Mouse (Mus musculus): Measurements from ENCODE around the gene Cldn15. TPM values are rescaled to one million over a fixed set of nuclear protein-coding genes. Genes with fewer than 3 reads are reported as not detected.
"Not testable (repeated sequence)": the region's sequence is repeated elsewhere in the genome, so short reads cannot be mapped to it uniquely, and the experiment has no call there.

The Cldn15 gene
- polyA plus RNA-seq, 1 experiment from 2014 or later = 4.1 TPM

GRCm38 (mm10) chr5:136936750-136937149, 29.7 kb upstream of the Cldn15 start:
- ATAC-seq (replicated peaks; ENCODE audit: low FRiP score) = no peak
- Histone ChIP-seq H3K36me3 (no peaks in the 10 kb centered on the region), H3K27ac (no peak overlapping the region), H3K27me3 (no peaks in the 10 kb centered on the region), H3K4me2 (no peak overlapping the region), H3K4me3 (replicated peaks) (no peak overlapping the region), H3K9ac (no peak overlapping the region), H3K9me3 (replicated peaks) (no peaks in the 10 kb centered on the region), H3K4me1 (no peaks in the 10 kb centered on the region)
- 80% methylated on average over 6 of the region's 6 CpGs for WGBS

- no peak overlapping the region for H3K4me2 ChIP-seq
- no peak overlapping the region for H3K27ac ChIP-seq
- ATAC-seq (replicated peaks; ENCODE audit: low FRiP score) = no peak
- H3K4me1 ChIP-seq = 0 out of 2 replicates have a peak, but pooled peaks cover 2% of the 10 kb centered on the region
- no peaks in the 10 kb centered on the region for H3K9me3 ChIP-seq (replicated peaks)
- H3K36me3 ChIP-seq = no peaks in the 10 kb centered on the region
- no peak overlapping the region for H3K4me3 ChIP-seq (replicated peaks)
- no peaks in the 10 kb centered on the region for H3K27me3 ChIP-seq
- WGBS = 78% methylated on average over 5 of the region's 5 CpGs
- H3K9ac ChIP-seq = no peak overlapping the region
These were observed 28.8 kb upstream of the Cldn15 start for GRCm38 (mm10) chr5:136937621-136938020.

GRCm38 (mm10) chr5:136939284-136939683, 27.1 kb upstream of the Cldn15 start:
- ATAC-seq (replicated peaks; ENCODE audit: low FRiP score) = no peak
- H3K27ac ChIP-seq = no peak overlapping the region
- WGBS = 70% methylated on average over 7 of the region's 7 CpGs
- 0 out of 2 replicates have a peak, but pooled peaks cover 3% of the 10 kb centered on the region for H3K4me1 ChIP-seq
- H3K9ac ChIP-seq = no peak overlapping the region
- no peak overlapping the region for H3K4me2 ChIP-seq
- H3K9me3 ChIP-seq (replicated peaks) = no peaks in the 10 kb centered on the region
- no peaks in the 10 kb centered on the region for H3K27me3 ChIP-seq
- no peaks in the 10 kb centered on the region for H3K36me3 ChIP-seq
- no peak overlapping the region for H3K4me3 ChIP-seq (replicated peaks)

GRCm38 (mm10) chr5:136940029-136940428, 26.4 kb upstream of the Cldn15 start:
- ATAC-seq (replicated peaks; ENCODE audit: low FRiP score); H3K4me3 ChIP-seq (replicated peaks); H3K4me1 ChIP-seq; H3K9me3 ChIP-seq (replicated peaks); H3K27me3 ChIP-seq; H3K4me2 ChIP-seq; H3K9ac ChIP-seq; H3K36me3 ChIP-seq; H3K27ac ChIP-seq: not testable (repeated sequence)
- 76% methylated on average over 6 of the region's 6 CpGs for WGBS

- Histone ChIP-seq H3K4me3 (replicated peaks) (no peak overlapping the region), H3K36me3 (no peaks in the 10 kb centered on the region), H3K4me1 (0 out of 2 replicates have a peak, but pooled peaks cover 3% of the 10 kb centered on the region), H3K4me2 (no peak overlapping the region), H3K27ac (no peak overlapping the region), H3K9ac (no peak overlapping the region), H3K9me3 (replicated peaks) (no peaks in the 10 kb centered on the region), H3K27me3 (no peaks in the 10 kb centered on the region)
- no peak for ATAC-seq (replicated peaks; ENCODE audit: low FRiP score)
- WGBS = 88% methylated on average over 12 of the region's 12 CpGs
These were observed 25.4 kb upstream of the Cldn15 start for GRCm38 (mm10) chr5:136940845-136941560.

- no peak for ATAC-seq (replicated peaks; ENCODE audit: low FRiP score)
- Histone ChIP-seq H3K4me1 (0 out of 2 replicates have a peak, but pooled peaks cover 3% of the 10 kb centered on the region), H3K9ac (no peak overlapping the region), H3K27ac (no peak overlapping the region), H3K4me2 (no peak overlapping the region), H3K27me3 (no peaks in the 10 kb centered on the region), H3K4me3 (replicated peaks) (no peak overlapping the region), H3K9me3 (replicated peaks) (no peaks in the 10 kb centered on the region), H3K36me3 (no peaks in the 10 kb centered on the region)
- WGBS = 76% methylated on average over 3 of the region's 3 CpGs
These were observed 23.6 kb upstream of the Cldn15 start for GRCm38 (mm10) chr5:136942781-136943180.

- Histone ChIP-seq H3K27ac (no peak overlapping the region), H3K36me3 (no peaks in the 10 kb centered on the region), H3K27me3 (no peaks in the 10 kb centered on the region), H3K4me1 (0 out of 2 replicates have a peak, but pooled peaks cover 3% of the 10 kb centered on the region), H3K4me2 (no peak overlapping the region), H3K9ac (no peak overlapping the region), H3K4me3 (replicated peaks) (no peak overlapping the region), H3K9me3 (replicated peaks) (no peaks in the 10 kb centered on the region)
- no peak for ATAC-seq (replicated peaks; ENCODE audit: low FRiP score)
- 82% methylated on average over 2 of the region's 2 CpGs for WGBS
These were observed 23.0 kb upstream of the Cldn15 start for GRCm38 (mm10) chr5:136943382-136943781.

GRCm38 (mm10) chr5:136945084-136945483, 21.3 kb upstream of the Cldn15 start:
- H3K9me3 ChIP-seq (replicated peaks) = no peaks in the 10 kb centered on the region
- no peak overlapping the region for H3K27ac ChIP-seq
- H3K27me3 ChIP-seq = no peaks in the 10 kb centered on the region
- 0 out of 2 replicates have a peak, but pooled peaks cover 3% of the 10 kb centered on the region for H3K4me1 ChIP-seq
- H3K36me3 ChIP-seq = no peaks in the 10 kb centered on the region
- no peak for ATAC-seq (replicated peaks; ENCODE audit: low FRiP score)
- no peak overlapping the region for H3K4me3 ChIP-seq (replicated peaks)
- no peak overlapping the region for H3K9ac ChIP-seq
- no peak overlapping the region for H3K4me2 ChIP-seq
- 70% methylated on average over 12 of the region's 12 CpGs for WGBS

GRCm38 (mm10) chr5:136947874-136948273, 18.5 kb upstream of the Cldn15 start:
- Histone ChIP-seq H3K27me3 (no peaks in the 10 kb centered on the region), H3K27ac (no peak overlapping the region), H3K4me1 (0 out of 2 replicates have a peak, but pooled peaks cover 5% of the 10 kb centered on the region), H3K4me3 (replicated peaks) (no peak overlapping the region), H3K9ac (no peak overlapping the region), H3K9me3 (replicated peaks) (no peaks in the 10 kb centered on the region), H3K4me2 (no peak overlapping the region), H3K36me3 (no peaks in the 10 kb centered on the region)
- ATAC-seq (replicated peaks; ENCODE audit: low FRiP score) = no peak

GRCm38 (mm10) chr5:136949551-136950336, 16.7 kb upstream of the Cldn15 start:
- not testable (repeated sequence) for H3K27me3 ChIP-seq; H3K4me3 ChIP-seq (replicated peaks); H3K27ac ChIP-seq; H3K9me3 ChIP-seq (replicated peaks); H3K4me2 ChIP-seq; H3K9ac ChIP-seq; H3K36me3 ChIP-seq; ATAC-seq (replicated peaks; ENCODE audit: low FRiP score)
- peaks cover 16% of the 10 kb centered on the region for H3K4me1 ChIP-seq
- 81% methylated on average over 14 of the region's 14 CpGs for WGBS

- 94% methylated on average over 6 of the region's 6 CpGs for WGBS
- H3K27me3 ChIP-seq = no peaks in the 10 kb centered on the region
- no peak overlapping the region for H3K27ac ChIP-seq
- H3K4me1 ChIP-seq = peaks cover 17% of the 10 kb centered on the region
- H3K4me2 ChIP-seq = no peak overlapping the region
- H3K4me3 ChIP-seq (replicated peaks) = no peak overlapping the region
- no peaks in the 10 kb centered on the region for H3K9me3 ChIP-seq (replicated peaks)
- H3K36me3 ChIP-seq = 0 out of 2 replicates have a peak, but pooled peaks cover 1% of the 10 kb centered on the region
- ATAC-seq (replicated peaks; ENCODE audit: low FRiP score) = no peak
- H3K9ac ChIP-seq = no peak overlapping the region
These were observed 15.9 kb upstream of the Cldn15 start for GRCm38 (mm10) chr5:136950521-136950920.

- peak overlapping the region; percentile 75; the same call in 1 of the 2 replicates for H3K4me2 ChIP-seq
- no peaks in the 10 kb centered on the region for H3K27me3 ChIP-seq
- H3K27ac ChIP-seq = no peak overlapping the region
- peaks cover 20% of the 10 kb centered on the region for H3K4me1 ChIP-seq
- no peak for ATAC-seq (replicated peaks; ENCODE audit: low FRiP score)
- 80% methylated on average over 4 of the region's 4 CpGs for WGBS
- H3K9me3 ChIP-seq (replicated peaks) = no peaks in the 10 kb centered on the region
- H3K9ac ChIP-seq = no peak overlapping the region
- H3K4me3 ChIP-seq (replicated peaks) = peak overlapping the region; percentile 85; the same call in 1 of the 2 replicates
- H3K36me3 ChIP-seq = peaks cover 12% of the 10 kb centered on the region; the same call in 1 of the 2 replicates
These were observed 14.3 kb upstream of the Cldn15 start for GRCm38 (mm10) chr5:136952153-136952552.

Data from kidney, embryonic 15.5 days (tissue).